Mouse (Mus musculus): ENCODE data around the gene Wbp1l.

GRCm38 (mm10) chr19:46606718-46607117 lies 7.8 kb downstream of the Wbp1l start:
- TF ChIP-seq GATA1 (IDR thresholded peaks at IDR 0.05; ENCODE audit: low read length) (no peak), TAL1 (IDR thresholded peaks at IDR 0.05; ENCODE audit: low read length) (no peak)
